ENCODE assay signal across 8 mouse cellular contexts in genomic region chr4:137930500-137931008, GRCm38 (mm10).
DNase-seq lines count a peak whose midpoint lies in the region; ATAC-seq lines count a peak whose summit lies in the region.
"Had no signal": no experiment of that assay in that cellular context is flagged by ENCODE, and none has a peak within 500 bp of the region (broad histone marks: within the 10 kb centered on the region; RNA-seq: fewer than 3 reads in every experiment).

No protein-coding gene starts in this region.

- no peak overlapping the region for H3K9ac ChIP-seq in lung, embryonic 16.5 days (ENCODE audit: low read length)
- H3K9ac ChIP-seq in forebrain, embryonic 14.5 days (ENCODE audit: low read length) = no peak overlapping the region; the same call in 1 of the 2 replicates
- no peak overlapping the region for H3K9ac ChIP-seq in stomach, embryonic 14.5 days (replicated peaks; ENCODE audit: low read depth, low read length)

- 11% methylated on average over 9 of the region's 9 CpGs for WGBS in lung, embryonic 16.5 days
- WGBS in forebrain, embryonic 14.5 days = 10% methylated on average over 9 of the region's 9 CpGs
- WGBS in limb, embryonic 10.5 days = 19% methylated on average over 9 of the region's 9 CpGs
- WGBS in stomach, embryonic 14.5 days = 11% methylated on average over 9 of the region's 9 CpGs

- H3K4me2 ChIP-seq in lung, embryonic 16.5 days (ENCODE audit: low read depth, low read length) = peak overlapping the region; percentile 31
- peak overlapping the region; percentile 18 for H3K4me2 ChIP-seq in forebrain, embryonic 14.5 days (ENCODE audit: low read length)
- H3K4me2 ChIP-seq in stomach, embryonic 14.5 days (replicated peaks; ENCODE audit: low read depth, low read length) = peak overlapping the region; percentile 23; the same call in 1 of the 2 replicates

- H3K4me1 ChIP-seq in lung, embryonic 16.5 days (replicated peaks; ENCODE audit: control insufficient read depth, insufficient read depth, low read length) = peaks cover 46% of the 10 kb centered on the region
- peaks cover 14% of the 10 kb centered on the region for H3K4me1 ChIP-seq in forebrain, embryonic 14.5 days (ENCODE audit: control insufficient read depth, insufficient read depth, low read length)
- peaks cover 68% of the 10 kb centered on the region for H3K4me1 ChIP-seq in limb, embryonic 10.5 days
- H3K4me1 ChIP-seq in stomach, embryonic 14.5 days (ENCODE audit: control insufficient read depth, insufficient read depth, low read length) = peaks cover 36% of the 10 kb centered on the region

- peaks cover 14% of the 10 kb centered on the region; the same call in 1 of the 2 replicates for H3K27me3 ChIP-seq in lung, embryonic 16.5 days (ENCODE audit: control insufficient read depth, insufficient read depth, low read depth, low read length)
- no peaks in the 10 kb centered on the region for H3K27me3 ChIP-seq in forebrain, embryonic 14.5 days (replicated peaks; ENCODE audit: control insufficient read depth, insufficient read depth, low read length)
- no peaks in the 10 kb centered on the region for H3K27me3 ChIP-seq in limb, embryonic 10.5 days (ENCODE audit: low read depth, poor library complexity, severe bottlenecking)
- H3K27me3 ChIP-seq in stomach, embryonic 14.5 days (ENCODE audit: control insufficient read depth, insufficient read depth, low read length) = no peaks in the 10 kb centered on the region

- H3K9me3 ChIP-seq in lung, embryonic 16.5 days (ENCODE audit: control insufficient read depth, low read length) = no peaks in the 10 kb centered on the region; the same call in 1 of the 2 replicates
- H3K9me3 ChIP-seq in forebrain, embryonic 14.5 days (replicated peaks; ENCODE audit: control insufficient read depth, low read length) = no peaks in the 10 kb centered on the region
- no peaks in the 10 kb centered on the region; the same call in 1 of the 2 replicates for H3K9me3 ChIP-seq in limb, embryonic 10.5 days (replicated peaks)
- H3K9me3 ChIP-seq in stomach, embryonic 14.5 days (ENCODE audit: control insufficient read depth, low read depth, low read length) = no peaks in the 10 kb centered on the region

- no peak for DNase-seq in lung, postnatal 10 days
- DNase-seq in forebrain, embryonic 14.5 days (ENCODE audit: low spot score) = no peak
- DNase-seq in limb, embryonic 10.5 days (ENCODE audit: low spot score) = no peak
- DNase-seq in embryo, embryonic 9.5 days (ENCODE audit: extremely low spot score) = no peak
- no peak for DNase-seq in thymus, postnatal 4 days
- DNase-seq: cerebellum, postnatal 36 days had no signal

- peak overlapping the region; percentile 88 for H3K27ac ChIP-seq in lung, embryonic 16.5 days (ENCODE audit: low read length)
- H3K27ac ChIP-seq in forebrain, embryonic 14.5 days (ENCODE audit: low read depth, low read length) = peak overlapping the region; percentile 48; the same call in 1 of the 2 replicates
- H3K27ac ChIP-seq in limb, embryonic 10.5 days = peak overlapping the region; percentile 89
- peak overlapping the region; percentile 91 for H3K27ac ChIP-seq in stomach, embryonic 14.5 days (ENCODE audit: low read length)

- H3K4me3 ChIP-seq in lung, embryonic 16.5 days (ENCODE audit: low read length) = no peak overlapping the region
- no peak overlapping the region for H3K4me3 ChIP-seq in forebrain, embryonic 14.5 days (ENCODE audit: low read depth, low read length)
- H3K4me3 ChIP-seq in limb, embryonic 10.5 days = peak overlapping the region; percentile 31
- H3K4me3 ChIP-seq in stomach, embryonic 14.5 days (ENCODE audit: low read depth, low read length) = no peak overlapping the region

- 0 out of 2 replicates have a peak, but pooled peaks cover 4% of the 10 kb centered on the region for H3K36me3 ChIP-seq in lung, embryonic 16.5 days (ENCODE audit: control insufficient read depth, insufficient read depth, low read length)
- 0 out of 2 replicates have a peak, but pooled peaks cover 2% of the 10 kb centered on the region for H3K36me3 ChIP-seq in forebrain, embryonic 14.5 days (ENCODE audit: control insufficient read depth, insufficient read depth, low read length)
- H3K36me3 ChIP-seq in limb, embryonic 10.5 days = peaks cover 71% of the 10 kb centered on the region
- peaks cover 22% of the 10 kb centered on the region for H3K36me3 ChIP-seq in stomach, embryonic 14.5 days (ENCODE audit: control insufficient read depth, insufficient read depth, low read length)

- peak; percentile 4 for ATAC-seq in lung, embryonic 16.5 days (ENCODE audit: low read depth)
- ATAC-seq in forebrain, embryonic 14.5 days = peak; percentile 5; the same call in 1 of the 2 replicates
- 0 out of 2 replicates have a peak, but pooled peaks have one; percentile 4 for ATAC-seq in stomach, embryonic 14.5 days (ENCODE audit: insufficient number of reproducible peaks, insufficient read depth, low FRiP score, low read depth)
